Mouse (Mus musculus) kidney, adult 11 months (tissue): ENCODE data around the gene Zfp638.
"Not testable (repeated sequence)": the region's sequence is repeated elsewhere in the genome, so short reads cannot be mapped to it uniquely, and the experiment has no call there.

Experiments
- DNase-seq: peaks from one replicate; pipeline ENCODE4 v3.0.0; 2022

The Zfp638 gene

GRCm38 (mm10) chr6:84010303-84011225, 143.7 kb downstream of the Zfp638 start:
- DNase-seq, result peak; percentile 92

DNA sequence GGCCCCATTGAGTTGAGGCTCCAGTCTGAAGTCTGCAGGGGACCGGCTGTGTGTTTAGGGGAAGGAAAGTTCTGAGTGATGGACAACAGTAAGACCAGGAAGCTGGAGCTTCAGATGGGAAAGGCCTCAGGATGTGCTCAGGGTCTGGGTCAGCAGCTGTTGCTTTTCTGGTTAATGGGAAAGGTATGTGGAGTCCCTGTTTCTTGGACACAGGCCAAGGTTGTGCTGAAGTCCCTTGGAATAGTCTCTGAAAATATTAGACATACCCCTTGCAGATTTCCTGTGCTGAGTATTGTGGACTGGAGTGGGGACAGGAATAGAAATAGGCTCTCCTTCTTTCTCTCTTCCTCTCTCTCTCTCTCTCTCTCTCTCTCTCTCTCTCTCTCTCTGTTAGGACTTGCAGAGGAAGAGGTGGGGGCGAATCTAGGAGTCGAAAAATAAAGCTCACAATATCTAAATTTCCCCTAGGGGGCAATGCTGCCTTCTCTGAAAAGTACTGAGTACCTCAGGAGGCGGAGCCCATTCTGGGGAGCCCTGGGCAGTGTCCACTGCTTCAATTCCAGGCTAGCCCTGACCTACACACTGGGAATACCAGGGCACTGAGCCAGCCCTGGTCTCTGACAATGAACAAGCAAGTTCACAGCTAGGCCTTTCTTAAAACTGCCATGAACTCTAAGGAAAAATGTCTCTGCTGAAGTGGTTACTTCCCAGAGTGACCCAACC, 148.2 kb downstream of the Zfp638 start:
- peak; percentile 44 for DNase-seq

- no peak for DNase-seq
Measured at GRCm38 (mm10) chr6:84016851-84017250, 149.9 kb downstream of the Zfp638 start.

GRCm38 (mm10) chr6:84017392-84017791, 150.5 kb downstream of the Zfp638 start:
- no peak for DNase-seq

GRCm38 (mm10) chr6:84018906-84019550, 152.1 kb downstream of the Zfp638 start:
- peak; percentile 78 for DNase-seq

DNA sequence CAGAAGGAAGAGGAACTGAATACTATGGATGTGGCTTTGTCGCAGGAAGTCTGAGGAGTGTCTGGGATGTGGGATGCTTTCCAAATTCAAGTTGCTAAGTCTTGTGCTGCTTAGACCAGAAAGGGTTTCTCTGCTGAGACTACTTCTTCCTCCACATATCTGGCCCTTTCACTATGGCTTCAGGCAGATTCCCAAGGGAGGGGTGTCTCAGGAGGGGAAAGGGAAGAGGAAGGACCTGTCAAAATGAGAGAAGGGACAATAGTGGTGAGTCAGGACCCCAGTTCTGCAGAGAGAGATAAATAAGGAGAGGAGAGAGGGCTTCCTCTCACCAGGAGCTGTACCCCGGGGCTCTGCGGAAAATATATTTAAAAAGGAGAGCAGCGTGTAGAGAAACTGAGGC, 153.1 kb downstream of the Zfp638 start:
- peak; percentile 32 for DNase-seq

DNA sequence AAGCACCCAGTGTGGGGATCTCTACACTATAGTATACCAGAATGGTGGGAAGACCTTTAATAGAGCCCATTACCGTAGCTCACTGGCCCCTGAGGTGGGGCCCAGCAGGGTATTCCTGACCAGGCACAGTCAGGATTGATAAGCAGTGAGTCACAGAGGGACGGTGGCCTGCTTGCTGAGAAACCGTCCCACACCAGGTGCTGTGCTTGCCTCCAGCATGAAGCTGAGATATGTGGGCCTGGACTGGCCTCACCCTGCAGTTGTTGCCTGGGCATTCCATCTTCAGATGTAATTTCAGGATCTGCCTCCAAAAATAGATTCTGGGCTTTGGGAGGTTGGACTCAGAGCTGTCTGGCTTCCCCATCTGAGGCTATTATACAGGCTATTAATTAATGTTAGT, 155.1 kb downstream of the Zfp638 start:
- no peak for DNase-seq

DNA sequence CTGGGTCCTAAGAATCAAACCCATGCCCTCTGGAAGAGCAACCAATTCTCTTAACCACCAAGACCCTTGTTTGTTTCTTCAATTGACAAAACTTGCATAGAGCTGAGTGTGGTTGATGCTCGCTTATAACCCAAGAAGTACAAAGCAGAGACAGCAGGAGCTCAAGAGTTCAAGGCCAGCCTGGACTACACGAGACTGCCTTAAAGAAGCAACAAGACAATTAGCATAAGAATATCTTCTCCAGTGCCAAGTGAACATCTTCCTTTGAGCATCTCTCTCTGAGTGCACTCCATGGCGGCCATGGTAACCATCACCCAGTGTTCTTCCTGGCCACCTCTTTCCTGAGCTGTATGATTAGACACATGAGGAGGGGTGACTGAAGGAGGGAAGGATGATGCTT, 158.7 kb downstream of the Zfp638 start:
- DNase-seq, result no peak

DNA sequence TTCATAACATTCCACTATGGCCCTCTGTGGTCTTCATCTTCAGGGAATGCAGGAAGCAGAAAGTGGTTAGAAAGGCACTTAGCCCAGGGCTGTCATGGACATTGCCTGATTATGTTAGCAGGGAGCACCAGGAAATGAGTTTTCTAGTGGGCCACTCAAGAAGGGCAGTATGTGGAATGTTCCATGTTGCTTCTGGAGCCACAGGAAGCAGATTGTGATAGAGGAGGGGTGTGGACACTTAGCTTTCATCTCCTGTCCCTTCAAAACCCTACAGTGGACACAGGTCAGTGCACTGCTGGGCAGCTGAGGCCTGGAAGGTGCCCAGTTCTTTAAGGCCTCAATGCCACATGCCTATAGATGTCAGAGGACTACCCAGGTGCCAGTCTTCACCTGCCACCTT, 161.9 kb downstream of the Zfp638 start:
- DNase-seq, result no peak

DNA sequence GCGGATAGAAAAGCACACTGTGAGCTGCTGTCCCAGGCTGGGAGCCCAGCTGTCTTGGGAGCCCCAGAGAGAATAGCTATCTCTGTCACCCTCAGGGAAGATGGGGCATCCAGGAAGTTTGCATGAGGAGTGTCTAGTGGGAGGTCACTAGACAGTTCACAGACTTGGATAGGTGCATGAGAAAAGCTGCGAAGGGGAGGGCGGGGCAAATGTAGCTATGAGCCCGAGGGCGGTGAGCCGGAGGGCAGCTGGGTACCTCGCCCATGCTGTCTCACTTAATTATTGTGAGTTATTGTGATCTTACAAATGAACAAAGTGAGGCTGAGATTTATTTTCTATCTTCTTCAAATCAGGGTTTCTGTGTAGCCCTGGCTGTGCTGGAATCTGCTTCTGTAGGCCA, 162.9 kb downstream of the Zfp638 start:
- DNase-seq, result no peak

GRCm38 (mm10) chr6:84032516-84032915, 165.6 kb downstream of the Zfp638 start:
- not testable (repeated sequence) for DNase-seq
